Mouse (Mus musculus): ENCODE measurements around the gene Rasa4. TPM values are rescaled to one million over a fixed set of nuclear protein-coding genes. Genes with fewer than 3 reads are reported as not detected.

Gene Rasa4
- total RNA-seq, 2 experiments from 2014 or later = 2.1 to 2.4 TPM

Small RNA genes lying within 50 kb of the gene (microRNA-seq; reads per million reads assigned to microRNA genes)
- gene Mir7035 = 0 to 0.20 reads per million in 2 experiments

Other genes starting within 250 kb of the Rasa4 start
- 100 to 1,000 TPM; 397 to 401 TPM for gene Hspb1, start 196.0 kb upstream of the Rasa4 start, total RNA-seq (2021)
- 100 to 1,000 TPM; 285 to 292 TPM for gene Ywhag, start 149.3 kb upstream of the Rasa4 start, total RNA-seq (2021)
- gene Ssc4d, start 109.4 kb upstream of the Rasa4 start, total RNA-seq (2021) = under 1 TPM; 0.36 to 0.69 TPM
- gene Zp3, start 103.8 kb upstream of the Rasa4 start, total RNA-seq (2021) = not detected
- 10 to 100 TPM in 1 of 2 experiments, 1 to 10 TPM in 1; 9.7 to 10.7 TPM for gene Dtx2, start 89.1 kb upstream of the Rasa4 start, total RNA-seq (2021)
- 10 to 100 TPM; 25.8 to 30.7 TPM for gene Upk3b, start 45.4 kb upstream of the Rasa4 start, total RNA-seq (2021)
- not detected for gene Upk3bl, start 29.4 kb upstream of the Rasa4 start, total RNA-seq (2021)
- gene Polr2j, start 32.7 kb downstream of the Rasa4 start, total RNA-seq (2021) = 10 to 100 TPM; 63.4 to 67.3 TPM
- gene Lrwd1, start 52.2 kb downstream of the Rasa4 start, total RNA-seq (2021) = 1 to 10 TPM; 7.9 to 9.5 TPM
- 1 to 10 TPM; 6.5 to 7.4 TPM for gene Alkbh4, start 52.2 kb downstream of the Rasa4 start, total RNA-seq (2021)
- gene Orai2, start 86.8 kb downstream of the Rasa4 start, total RNA-seq (2021) = 1 to 10 TPM; 2.0 to 3.3 TPM
- 10 to 100 TPM; 27.9 to 32.6 TPM for gene Prkrip1, start 115.0 kb downstream of the Rasa4 start, total RNA-seq (2021)
- 1 to 10 TPM; 2.3 to 2.5 TPM for gene Sh2b2, start 162.6 kb downstream of the Rasa4 start, total RNA-seq (2021)

All from heart, postnatal 4 days (tissue).